ENCODE assay signal across 10 mouse cellular contexts in the genomic region with DNA sequence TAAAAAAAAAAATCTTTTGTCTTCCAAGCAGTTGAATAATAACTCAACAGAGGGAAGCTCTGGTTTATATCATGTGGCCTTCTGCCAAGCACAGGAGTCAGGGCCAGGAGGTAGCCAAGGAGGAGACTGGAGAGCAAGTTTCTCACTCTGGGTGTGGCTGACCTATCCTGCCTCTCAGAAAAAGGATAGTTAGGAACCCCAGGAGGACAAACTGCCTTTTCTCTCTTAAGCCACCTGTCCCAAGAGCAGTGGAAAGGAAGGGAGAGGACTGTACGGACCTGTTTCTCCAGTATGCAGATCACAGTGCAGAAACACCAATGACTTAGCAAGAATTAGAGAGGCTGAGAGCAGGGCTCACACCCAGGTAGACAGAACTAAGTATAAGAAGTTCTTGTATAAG. TPM values are rescaled to one million over a fixed set of nuclear protein-coding genes. Genes with fewer than 3 reads are reported as not detected.
A peak's percentile ranks its signal among the peaks of the same experiment; 100 is the strongest.
DNase-seq lines count a peak whose midpoint lies in the region; ATAC-seq and TF ChIP-seq lines count a peak whose summit lies in the region.
"Had no signal": no experiment of that assay in that cellular context is flagged by ENCODE, and none has a peak within 500 bp of the region (broad histone marks: within the 10 kb centered on the region; RNA-seq: fewer than 3 reads in every experiment).

No protein-coding gene starts in this region.

- no peak overlapping the region for H3K4me2 ChIP-seq in limb, embryonic 14.5 days (replicated peaks; ENCODE audit: low read depth, low read length, severe bottlenecking)
- H3K4me2 ChIP-seq in kidney, embryonic 15.5 days = no peak overlapping the region
- H3K4me2 ChIP-seq in stomach, embryonic 14.5 days (replicated peaks; ENCODE audit: low read depth, low read length) = no peak overlapping the region
- H3K4me2 ChIP-seq: forebrain, embryonic 12.5 days had no signal

- DNase-seq in limb, embryonic 14.5 days (ENCODE audit: low spot score) = peak; percentile 40
- no peak for DNase-seq in limb, embryonic 10.5 days (ENCODE audit: low spot score)
- peak; percentile 62 for DNase-seq in heart, adult 8-10 months (ENCODE audit: low spot score)
- no peak for DNase-seq in gastrocnemius, postnatal 10 days
- no peak for DNase-seq in left cerebral cortex, postnatal 36 days (ENCODE audit: low spot score in 2 of 2)
- DNase-seq: right cerebral cortex, postnatal 14 days had no signal

- peaks cover 89% of the 10 kb centered on the region for H3K36me3 ChIP-seq in limb, embryonic 14.5 days (ENCODE audit: control insufficient read depth, insufficient read depth, low read length)
- peaks cover 95% of the 10 kb centered on the region for H3K36me3 ChIP-seq in limb, embryonic 10.5 days
- peaks cover 53% of the 10 kb centered on the region for H3K36me3 ChIP-seq in kidney, embryonic 15.5 days
- H3K36me3 ChIP-seq in stomach, embryonic 14.5 days (ENCODE audit: control insufficient read depth, insufficient read depth, low read length) = peaks cover 36% of the 10 kb centered on the region

- no peak overlapping the region for H3K9ac ChIP-seq in limb, embryonic 14.5 days (ENCODE audit: low read depth, low read length, severe bottlenecking)
- H3K9ac ChIP-seq in kidney, embryonic 15.5 days = no peak overlapping the region
- no peak overlapping the region for H3K9ac ChIP-seq in stomach, embryonic 14.5 days (replicated peaks; ENCODE audit: low read depth, low read length)
- H3K9ac ChIP-seq: forebrain, embryonic 12.5 days had no signal

- peaks cover 6% of the 10 kb centered on the region; the same call in 1 of the 2 replicates for H3K4me1 ChIP-seq in limb, embryonic 14.5 days (ENCODE audit: control insufficient read depth, insufficient read depth, low read length)
- H3K4me1 ChIP-seq in limb, embryonic 10.5 days = 0 out of 2 replicates have a peak, but pooled peaks cover 2% of the 10 kb centered on the region
- peaks cover 33% of the 10 kb centered on the region for H3K4me1 ChIP-seq in kidney, embryonic 15.5 days
- H3K4me1 ChIP-seq in stomach, embryonic 14.5 days (ENCODE audit: control insufficient read depth, insufficient read depth, low read length) = no peaks in the 10 kb centered on the region; the same call in 1 of the 2 replicates

- ATAC-seq in limb, embryonic 14.5 days (ENCODE audit: low FRiP score, low read depth) = no peak
- ATAC-seq in kidney, embryonic 15.5 days (replicated peaks; ENCODE audit: low FRiP score) = no peak
- peak; percentile 61 for ATAC-seq in stomach, embryonic 14.5 days (ENCODE audit: insufficient number of reproducible peaks, insufficient read depth, low FRiP score, low read depth)
- no peak for ATAC-seq in erythroblast, adult 5-6 weeks (replicated peaks; ENCODE audit: low FRiP score, poor library complexity, severe bottlenecking)

- no peaks in the 10 kb centered on the region for H3K9me3 ChIP-seq in limb, embryonic 14.5 days (ENCODE audit: control insufficient read depth, low read length)
- H3K9me3 ChIP-seq in limb, embryonic 10.5 days (replicated peaks) = no peaks in the 10 kb centered on the region
- H3K9me3 ChIP-seq in kidney, embryonic 15.5 days (replicated peaks) = no peaks in the 10 kb centered on the region
- no peaks in the 10 kb centered on the region for H3K9me3 ChIP-seq in stomach, embryonic 14.5 days (ENCODE audit: control insufficient read depth, low read depth, low read length)
- H3K9me3 ChIP-seq: forebrain, embryonic 12.5 days had no signal

- intact Hi-C loops in left cerebral cortex, postnatal 36 days (cut with DNase I) = no loop called here

- no peaks in the 10 kb centered on the region for H3K27me3 ChIP-seq in limb, embryonic 14.5 days (ENCODE audit: control insufficient read depth, insufficient read depth, low read length)
- no peaks in the 10 kb centered on the region for H3K27me3 ChIP-seq in limb, embryonic 10.5 days (ENCODE audit: low read depth, poor library complexity, severe bottlenecking)
- no peaks in the 10 kb centered on the region for H3K27me3 ChIP-seq in kidney, embryonic 15.5 days
- H3K27me3 ChIP-seq in stomach, embryonic 14.5 days (ENCODE audit: control insufficient read depth, insufficient read depth, low read length) = no peaks in the 10 kb centered on the region
- H3K27me3 ChIP-seq: forebrain, embryonic 12.5 days had no signal

- TF ChIP-seq POLR2A in limb, embryonic 14.5 days (IDR thresholded peaks at IDR 0.05; ENCODE audit: borderline replicate concordance, extremely low read depth, insufficient read depth, insufficient read length) = no peak

- no peak overlapping the region for H3K27ac ChIP-seq in limb, embryonic 14.5 days (replicated peaks; ENCODE audit: low read depth, low read length)
- H3K27ac ChIP-seq in limb, embryonic 10.5 days = no peak overlapping the region
- peak overlapping the region; percentile 63 for H3K27ac ChIP-seq in kidney, embryonic 15.5 days
- peak overlapping the region; percentile 39; the same call in 1 of the 2 replicates for H3K27ac ChIP-seq in stomach, embryonic 14.5 days (ENCODE audit: low read length)
- H3K27ac ChIP-seq: forebrain, embryonic 12.5 days had no signal

- no peak overlapping the region for H3K4me3 ChIP-seq in limb, embryonic 14.5 days (replicated peaks; ENCODE audit: low read length)
- H3K4me3 ChIP-seq in limb, embryonic 10.5 days = no peak overlapping the region
- H3K4me3 ChIP-seq in kidney, embryonic 15.5 days (replicated peaks) = no peak overlapping the region
- no peak overlapping the region for H3K4me3 ChIP-seq in stomach, embryonic 14.5 days (ENCODE audit: low read depth, low read length)
- H3K4me3 ChIP-seq: forebrain, embryonic 12.5 days had no signal

- WGBS in limb, embryonic 14.5 days = 81% methylated on average over 1 of the region's 1 CpGs
- WGBS in limb, embryonic 10.5 days = 83% methylated on average over 1 of the region's 1 CpGs
- 69% methylated on average over 1 of the region's 1 CpGs for WGBS in kidney, embryonic 15.5 days
- WGBS in stomach, embryonic 14.5 days = 68% methylated on average over 1 of the region's 1 CpGs

RNA-seq across cellular contexts. Expression of a gene that starts 57.3 kb away (rescaled TPM):
- polyA plus RNA-seq in limb, embryonic 14.5 days (2012; rRNA removed) = 112 and 124 TPM in 2 replicates
- 117 and 130 TPM in 2 replicates for polyA plus RNA-seq in limb, embryonic 14.5 days (2014; fragmentation: Nextera tagmentation; extraction: Ambion mirVana)
- polyA plus RNA-seq in limb, embryonic 10.5 days (2016; fragmentation: Nextera tagmentation; extraction: Ambion mirVana) = 58.9 and 75.2 TPM in 2 replicates
- 10 to 100 TPM; 51.8 to 58.4 (median 54.5) TPM for total RNA-seq in heart, adult 8-10 months (2022)
- 58.2 and 65.5 TPM in 2 replicates for polyA plus RNA-seq in kidney, embryonic 15.5 days (2015; fragmentation: Nextera tagmentation; extraction: Ambion mirVana)
- 51.1 and 51.9 TPM in 2 replicates for polyA plus RNA-seq in stomach, embryonic 14.5 days (2014; fragmentation: Nextera tagmentation; extraction: Ambion mirVana)
- 0.58 TPM in 1 of 2 replicates, not detected in the other for total RNA-seq in erythroblast, adult 5-6 weeks (2015; ENCODE audit: low replicate concordance)
- 0.09 TPM in 1 of 2 replicates, not detected in the other for total RNA-seq in erythroblast, adult 5-6 weeks (2017; ENCODE audit: low replicate concordance)
- total RNA-seq in gastrocnemius, postnatal 10 days (2021) = 10 to 100 TPM; 79.6 to 82.6 TPM
- total RNA-seq in left cerebral cortex, postnatal 36 days (2021) = 100 to 1,000 TPM; 153 to 173 TPM

Comparison
In these comparisons a context has a peak if more than half of its experiments do, and no peak if none do; other contexts are left out.
1. DNase-seq: peak in limb, embryonic 14.5 days (single experiment) and heart, adult 8-10 months (single experiment); none in limb, embryonic 10.5 days (single experiment), gastrocnemius, postnatal 10 days (single experiment) and left cerebral cortex, postnatal 36 days (0 of 2).
2. H3K27ac ChIP-seq: peak in kidney, embryonic 15.5 days (single experiment) and stomach, embryonic 14.5 days (single experiment); none in limb, embryonic 14.5 days (single experiment) and limb, embryonic 10.5 days (single experiment).
3. RNA of a gene that starts 57.3 kb away (total RNA-seq): 153 to 173 TPM in left cerebral cortex, postnatal 36 days, 79.6 to 82.6 TPM in gastrocnemius, postnatal 10 days and 51.8 to 58.4 TPM in heart, adult 8-10 months; 0.09 to 0.58 TPM in erythroblast, adult 5-6 weeks; every median in the first group is over 10 times any median in the second.